Mouse (Mus musculus) kidney, adult 2 months (tissue): ENCODE results near the gene Akt2. TPM values are rescaled to one million over a fixed set of nuclear protein-coding genes. Genes with fewer than 3 reads are reported as not detected.

Source experiments
- DNase-seq: peaks from one replicate; pipeline ENCODE4 v3.0.0; 2021
- H3K27ac ChIP-seq: fragments of 200-500 bp; 2 replicates; pipeline ENCODE4 v1.5.1; 2012; ENCODE audit warnings: low read depth, low read length, control low read depth, inconsistent platforms; ENCODE audit not compliant: insufficient read depth
- H3K27me3 ChIP-seq: fragments of 200-500 bp; replicated peaks from 2 replicates; pipeline ENCODE4 v1.6.1; 2012; ENCODE audit warnings: mild to moderate bottlenecking, moderate library complexity, low read length, inconsistent platforms; ENCODE audit not compliant: control insufficient read depth, insufficient read depth
- H3K36me3 ChIP-seq: fragments of 200-500 bp; 2 replicates; pipeline ENCODE4 v1.6.1; 2012; ENCODE audit warnings: mild to moderate bottlenecking, moderate library complexity, low read length, inconsistent platforms; ENCODE audit not compliant: control insufficient read depth, insufficient read depth
- H3K4me1 ChIP-seq: fragments of 200-500 bp; 2 replicates; pipeline ENCODE4 v1.6.1; 2011; ENCODE audit warnings: low read length; ENCODE audit not compliant: control insufficient read depth, insufficient read depth
- H3K4me3 ChIP-seq: fragments of 200-500 bp; 2 replicates; pipeline ENCODE4 v1.5.1; 2011; ENCODE audit warnings: mild to moderate bottlenecking, low read depth, low read length, control low read depth; ENCODE audit not compliant: insufficient read depth
- CTCF ChIP-seq: fragments of 200-500 bp; conservative IDR thresholded peaks from 2 replicates; pipeline ENCODE4 v1.5.1; 2011; ENCODE audit warnings: low read depth, mild to moderate bottlenecking, control low read depth, low read length, moderate library complexity, mixed read lengths; ENCODE audit not compliant: insufficient read depth, insufficient read length
- POLR2A ChIP-seq: fragments of 200-500 bp; IDR thresholded peaks from one replicate; pipeline ENCODE4 v1.6.1; 2011; ENCODE audit warnings: low read depth, low read length, control low read depth
- WGBS: fragments of 180-500 bp; shearing (Covaris S2); methylation state at CpG from one replicate; pipeline ENCODE4 v1.1.7; 2018; 5-methylcytosine and 5-hydroxymethylcytosine counted together
- polyA plus RNA-seq: library from polyadenylated mRNA; depleted of rRNA; stranded (reverse); fragments of >200 nt; gene quantifications from 2 replicates; pipeline ENCODE4 v1.2.3, GENCODE M21; 2012

The Akt2 gene
- polyA plus RNA-seq, 1 experiment = 89.2 TPM

- Histone ChIP-seq H3K4me1 (peaks cover 4% of the 10 kb centered on the region; the same call in 1 of the 2 replicates), H3K36me3 (no peaks in the 10 kb centered on the region), H3K27ac (peak overlapping the region; percentile 13; the same call in 1 of the 2 replicates), H3K27me3 (no peaks in the 10 kb centered on the region), H3K4me3 (no peak overlapping the region)
- peak; percentile 23 for DNase-seq
- WGBS = 54% methylated on average over 6 of the region's 6 CpGs
- TF ChIP-seq POLR2A (no peak), CTCF (no peak)
These were observed 41.8 kb upstream of the Akt2 start for GRCm38 (mm10) chr7:27549597-27549996.

GRCm38 (mm10) chr7:27552070-27552469, 39.3 kb upstream of the Akt2 start:
- peaks cover 4% of the 10 kb centered on the region; the same call in 1 of the 2 replicates for H3K4me1 ChIP-seq
- H3K27ac ChIP-seq = no peak overlapping the region; the same call in 1 of the 2 replicates
- 48% methylated on average over 5 of the region's 5 CpGs for WGBS
- no peak for TF ChIP-seq CTCF
- no peak for TF ChIP-seq POLR2A
- no peaks in the 10 kb centered on the region for H3K36me3 ChIP-seq
- H3K4me3 ChIP-seq = peak overlapping the region; percentile 7
- DNase-seq = no peak
- H3K27me3 ChIP-seq = no peaks in the 10 kb centered on the region

- peak within 1 kb of the TSS; percentile 80 for H3K4me3 ChIP-seq
- peaks cover 4% of the 10 kb centered on the region; the same call in 1 of the 2 replicates for H3K4me1 ChIP-seq
- no peaks in the 10 kb centered on the region for H3K36me3 ChIP-seq
- TF ChIP-seq POLR2A (peak; percentile 58), CTCF (no peak)
- under 1% methylated on average over 41 of the region's 41 CpGs for WGBS
- H3K27me3 ChIP-seq = no peaks in the 10 kb centered on the region
- peak; percentile 99 for DNase-seq
- H3K27ac ChIP-seq = peak within 1 kb of the TSS; percentile 72
These were observed 38.3 kb upstream of the Akt2 start, which contains the start of the genes Pld3 and 2310022A10Rik for GRCm38 (mm10) chr7:27552931-27553513. Pld3 (minus strand) TSS chr7:27553218. 2310022A10Rik (plus strand) TSS chr7:27553233.

- H3K36me3 ChIP-seq = no peaks in the 10 kb centered on the region
- no peak for DNase-seq
- no peak overlapping the region for H3K27ac ChIP-seq
- no peak overlapping the region for H3K4me3 ChIP-seq
- no peaks in the 10 kb centered on the region for H3K4me1 ChIP-seq
- WGBS = 46% methylated on average over 8 of the region's 8 CpGs
- H3K27me3 ChIP-seq = no peaks in the 10 kb centered on the region
- TF ChIP-seq CTCF (no peak), POLR2A (no peak)
These were observed 31.0 kb upstream of the Akt2 start for GRCm38 (mm10) chr7:27560291-27560887.

- H3K4me1 ChIP-seq = no peaks in the 10 kb centered on the region
- no peak for TF ChIP-seq CTCF
- no peak for TF ChIP-seq POLR2A
- no peak overlapping the region for H3K4me3 ChIP-seq
- H3K27me3 ChIP-seq = no peaks in the 10 kb centered on the region
- H3K36me3 ChIP-seq = no peaks in the 10 kb centered on the region
- WGBS = 77% methylated on average over 1 of the region's 1 CpGs
- no peak overlapping the region for H3K27ac ChIP-seq
- no peak for DNase-seq
These were observed 30.4 kb upstream of the Akt2 start for GRCm38 (mm10) chr7:27560978-27561377.

- Histone ChIP-seq H3K4me3 (no peak overlapping the region), H3K27ac (no peak overlapping the region), H3K4me1 (no peaks in the 10 kb centered on the region), H3K36me3 (no peaks in the 10 kb centered on the region; the same call in none of the 2 replicates), H3K27me3 (no peaks in the 10 kb centered on the region)
- TF ChIP-seq CTCF (no peak), POLR2A (no peak)
- 83% methylated on average over 5 of the region's 5 CpGs for WGBS
- no peak for DNase-seq
These were observed 21.6 kb upstream of the Akt2 start for GRCm38 (mm10) chr7:27569580-27570224.

DNA sequence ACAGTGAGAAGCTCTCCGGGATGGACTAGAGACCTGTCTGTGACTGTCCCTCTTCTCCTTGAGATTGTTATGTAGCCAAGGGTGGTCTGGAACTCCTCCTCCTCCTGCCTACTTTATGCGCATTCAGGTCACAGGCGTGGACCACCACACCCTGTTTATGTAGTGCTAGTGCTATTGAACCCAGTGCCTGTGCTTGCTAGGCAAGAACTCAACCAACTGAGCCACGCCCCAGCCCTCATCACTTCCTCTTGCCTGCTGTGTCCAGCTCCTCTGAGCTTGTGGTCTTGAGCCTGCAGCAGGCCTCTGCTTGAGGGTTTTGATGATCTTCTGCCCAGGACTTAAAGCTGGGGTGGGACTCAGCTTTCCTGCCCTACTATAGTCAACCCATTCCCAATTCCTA, 19.2 kb upstream of the Akt2 start:
- DNase-seq = no peak
- no peak for TF ChIP-seq POLR2A
- no peak for TF ChIP-seq CTCF
- no peak overlapping the region for H3K27ac ChIP-seq
- no peaks in the 10 kb centered on the region for H3K4me1 ChIP-seq
- no peaks in the 10 kb centered on the region for H3K27me3 ChIP-seq
- no peaks in the 10 kb centered on the region; the same call in none of the 2 replicates for H3K36me3 ChIP-seq
- 97% methylated on average over 4 of the region's 4 CpGs for WGBS
- no peak overlapping the region for H3K4me3 ChIP-seq
